Mouse (Mus musculus): Measurements from ENCODE around the gene 1190005I06Rik. TPM values are rescaled to one million over a fixed set of nuclear protein-coding genes. Genes with fewer than 3 reads are reported as not detected.
"Not testable (repeated sequence)": the region's sequence is repeated elsewhere in the genome, so short reads cannot be mapped to it uniquely, and the experiment has no call there.

Gene 1190005I06Rik
- total RNA-seq (2021) = 1 to 10 TPM; 2.3 to 3.4 TPM

DNA sequence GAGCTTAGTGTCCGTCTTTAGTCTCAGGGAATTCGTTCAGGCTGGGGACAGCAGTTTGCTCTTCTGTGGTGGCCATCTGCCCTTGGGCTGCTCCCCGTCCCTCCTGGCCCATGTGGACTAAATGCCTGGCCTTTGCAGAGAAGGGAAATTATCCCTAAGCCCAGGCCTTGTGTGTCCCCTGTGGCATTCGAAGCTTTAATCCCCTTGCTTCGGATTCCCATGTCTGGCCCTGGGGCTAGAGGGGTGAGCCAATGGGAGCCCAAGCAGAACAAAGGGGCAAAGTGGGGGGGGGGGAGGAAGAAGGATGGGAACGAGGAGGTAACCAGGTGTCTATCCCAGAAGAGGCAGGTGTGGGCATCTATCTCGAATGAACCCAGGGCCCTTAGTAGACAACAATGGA lies at the start of gene 1190005I06Rik:
Gene 1190005I06Rik (minus strand): TSS at position 101 of the 400 bp plus-strand sequence.
- no peak for DNase-seq (ENCODE audit: low spot score)
- intact Hi-C loops (cut with DNase I) = no loop called here

DNA sequence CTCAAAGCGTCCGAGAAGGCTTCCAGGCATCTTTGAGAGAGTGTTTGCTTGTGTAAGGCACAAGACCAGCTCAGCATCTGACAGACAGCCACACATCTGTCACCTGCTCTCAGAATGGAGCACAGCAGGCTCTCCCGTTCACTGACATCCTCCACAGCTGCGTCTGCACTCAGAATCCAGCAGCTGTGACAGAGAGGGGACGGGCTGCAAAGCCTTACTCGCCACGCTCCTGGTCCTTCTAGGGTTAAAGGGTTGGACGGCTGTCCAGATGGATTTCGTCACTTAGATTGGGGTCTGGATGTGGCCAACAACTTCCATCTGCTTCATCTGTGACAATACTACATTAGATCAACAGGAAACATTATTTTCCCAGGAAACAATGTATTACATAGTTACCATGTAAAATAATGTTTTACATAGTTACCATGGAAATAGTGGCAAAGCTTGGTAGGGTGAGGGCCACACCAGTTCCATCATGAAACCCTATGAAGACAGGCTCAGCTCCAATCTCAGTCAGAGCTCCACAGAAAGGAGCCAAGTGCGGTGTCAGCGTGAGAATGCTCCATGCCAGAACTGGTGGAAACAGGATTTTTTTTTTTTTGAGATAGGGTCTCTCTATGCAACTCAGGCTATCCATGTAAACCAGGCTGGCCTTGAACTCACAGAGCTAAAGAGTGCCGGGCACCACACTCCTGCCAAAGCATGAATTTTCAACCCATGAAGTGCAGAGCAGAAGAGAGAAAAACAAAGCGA lies 49.1 kb upstream of the 1190005I06Rik start:
- DNase-seq (ENCODE audit: low spot score) = no peak
- intact Hi-C loops (cut with DNase I) = no loop called here

DNA sequence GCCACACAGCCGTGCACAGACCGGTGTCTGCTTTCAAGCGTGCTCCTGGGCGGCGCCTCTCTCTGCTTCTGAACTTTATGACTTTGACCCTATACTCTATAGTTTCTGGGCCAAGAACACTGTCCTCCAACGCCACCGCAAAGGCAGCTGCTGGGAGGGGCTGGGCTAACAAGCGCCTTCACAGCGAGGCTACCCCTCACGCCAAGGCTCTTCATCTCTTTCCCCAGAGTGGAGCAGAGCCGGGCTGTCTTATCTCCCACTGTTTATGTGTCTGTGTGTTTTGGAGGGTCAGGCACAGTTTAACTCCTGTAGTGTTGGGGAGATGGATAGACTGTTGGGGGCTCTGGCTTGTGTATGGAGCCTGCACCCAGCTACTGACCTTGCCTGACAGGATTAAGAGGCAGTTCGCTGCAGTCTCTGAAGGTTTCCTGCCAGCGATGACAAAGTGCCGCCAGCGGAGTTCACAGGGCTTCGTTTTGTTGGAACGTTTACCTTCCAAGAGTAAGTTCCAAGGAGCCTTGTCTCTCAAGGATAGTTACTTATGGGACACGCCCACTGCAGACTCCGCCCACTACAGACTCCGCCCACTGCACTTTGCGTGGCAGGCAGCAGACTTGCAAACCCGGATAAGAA lies 46.5 kb upstream of the 1190005I06Rik start:
- no peak for DNase-seq (ENCODE audit: low spot score)
- intact Hi-C loops (cut with DNase I) = no loop called here

DNA sequence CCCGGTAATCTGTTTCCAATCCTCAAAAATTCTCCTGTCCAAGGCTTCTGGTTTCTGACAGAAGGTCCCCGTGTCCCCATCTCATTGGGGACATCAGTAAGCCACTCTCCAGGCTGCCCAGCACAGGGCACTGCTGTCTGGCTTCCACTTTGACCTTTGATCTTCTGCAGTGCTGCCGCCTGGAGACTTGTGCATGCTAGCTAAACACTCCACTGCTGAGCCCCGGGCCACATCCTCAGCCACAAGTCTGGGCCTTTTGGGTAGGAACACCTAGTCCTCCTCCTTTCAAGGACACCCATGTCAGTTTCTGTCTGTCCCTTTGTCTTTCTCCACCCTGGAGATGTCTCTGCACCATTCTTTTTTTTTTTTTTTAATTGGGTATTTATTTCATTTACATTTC lies 45.5 kb upstream of the 1190005I06Rik start:
- DNase-seq (ENCODE audit: low spot score) = no peak
- intact Hi-C loops (cut with DNase I) = no loop called here

DNA sequence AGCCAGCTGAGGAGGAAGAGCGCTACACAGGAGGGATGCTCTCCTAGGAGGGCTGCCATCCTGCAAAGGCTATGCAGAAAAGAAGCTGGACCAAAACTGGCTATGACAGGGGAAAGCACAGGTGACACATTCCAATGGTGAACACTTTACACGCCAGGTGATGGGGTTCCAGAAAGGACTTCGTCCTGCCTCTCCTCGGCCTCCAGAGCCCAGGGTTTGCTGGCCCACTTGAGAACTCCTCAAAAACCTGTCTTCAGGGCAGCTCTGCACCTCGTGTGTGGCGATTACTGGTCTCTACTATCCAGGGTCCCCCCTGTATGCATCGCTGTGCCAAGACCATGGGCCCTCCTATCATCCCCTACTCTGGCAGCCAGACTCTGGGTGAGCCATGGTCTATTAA lies 41.1 kb upstream of the 1190005I06Rik start:
- intact Hi-C loops (cut with DNase I) = no loop called here
- DNase-seq (ENCODE audit: low spot score) = no peak

DNA sequence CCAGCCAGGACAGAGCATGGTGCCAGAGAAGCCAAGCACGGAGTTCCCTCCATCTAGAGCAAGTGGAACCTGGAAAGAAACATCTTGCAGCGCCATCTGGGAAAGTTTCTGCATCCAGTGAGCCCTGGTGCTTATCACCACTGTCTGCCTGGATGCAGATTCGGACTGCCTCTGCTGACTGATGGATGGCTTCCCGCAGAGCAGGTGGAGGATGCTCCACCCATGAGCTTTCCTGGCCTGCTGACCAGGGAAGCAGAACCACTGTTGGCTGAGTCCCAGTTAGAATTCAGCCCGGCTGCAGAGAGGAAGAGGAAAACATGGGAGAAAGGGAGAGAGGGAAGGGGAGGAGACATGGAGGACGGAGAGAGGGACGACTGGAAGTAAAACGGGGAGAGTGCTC lies 40.4 kb upstream of the 1190005I06Rik start:
- peak; percentile 35 for DNase-seq (ENCODE audit: low spot score)
- intact Hi-C loops (cut with DNase I) = no loop called here

DNA sequence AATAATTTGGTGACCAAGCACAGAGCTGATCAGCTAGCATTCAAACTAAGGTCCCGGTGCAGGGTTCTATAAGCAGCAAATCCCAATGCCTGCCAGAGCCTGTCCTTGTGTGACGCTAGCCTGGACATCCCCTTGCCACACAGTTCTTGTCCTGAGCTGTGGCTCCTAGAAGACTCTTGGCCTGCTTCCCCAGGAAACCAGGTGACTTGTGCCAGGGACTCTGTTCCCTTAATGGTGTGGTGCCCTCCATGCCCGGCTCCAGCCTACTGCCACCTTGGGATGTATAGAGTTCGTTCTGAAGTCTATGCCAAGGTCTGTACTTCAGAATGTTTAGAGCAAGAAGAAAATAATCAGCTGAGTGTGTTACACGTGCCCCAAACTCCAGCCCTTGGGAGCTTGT lies 39.1 kb upstream of the 1190005I06Rik start:
- no peak for DNase-seq (ENCODE audit: low spot score)
- intact Hi-C loops (cut with DNase I) = no loop called here

DNA sequence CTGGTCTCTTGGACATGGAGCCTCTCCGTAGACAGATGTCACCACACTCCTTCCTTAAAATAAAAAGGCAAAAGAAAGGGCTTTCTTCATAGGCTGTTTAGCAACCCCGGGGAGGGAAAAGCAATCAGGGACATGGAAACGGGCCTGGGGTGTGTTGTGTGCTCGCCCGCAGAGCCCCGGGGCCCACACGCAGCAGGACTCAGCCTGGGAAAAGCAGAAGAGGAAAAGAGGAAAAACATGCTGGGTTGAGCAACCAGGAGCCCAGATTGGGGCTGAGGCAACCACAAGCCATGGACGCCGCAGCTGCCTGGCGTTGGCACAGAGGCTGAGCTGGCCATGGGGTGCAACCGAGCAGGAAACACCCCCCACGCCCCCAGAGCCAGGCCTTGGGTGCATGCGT lies 38.6 kb upstream of the 1190005I06Rik start:
- intact Hi-C loops (cut with DNase I) = no loop called here
- peak; percentile 53 for DNase-seq (ENCODE audit: low spot score)

DNA sequence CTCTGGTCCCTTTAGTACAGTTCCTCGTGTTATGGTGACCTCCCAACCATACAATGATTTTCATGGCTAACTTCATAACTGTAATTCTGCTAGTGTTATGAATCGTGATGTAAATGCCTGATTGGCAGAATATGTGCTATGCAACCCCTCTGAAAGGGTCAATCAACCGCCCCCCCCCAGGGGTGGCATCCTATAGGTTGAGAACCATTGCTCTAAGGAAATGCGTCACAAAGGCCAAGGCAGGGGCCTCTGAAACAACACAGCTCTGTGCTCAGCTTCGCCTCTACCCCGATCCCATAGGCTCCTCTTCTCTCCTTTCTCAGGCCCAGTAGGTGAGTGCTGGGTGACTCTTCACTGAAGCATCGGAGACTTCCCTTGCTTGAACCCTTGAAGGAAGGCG lies 38.2 kb upstream of the 1190005I06Rik start:
- intact Hi-C loops (cut with DNase I) = no loop called here
- DNase-seq (ENCODE audit: low spot score) = no peak

DNA sequence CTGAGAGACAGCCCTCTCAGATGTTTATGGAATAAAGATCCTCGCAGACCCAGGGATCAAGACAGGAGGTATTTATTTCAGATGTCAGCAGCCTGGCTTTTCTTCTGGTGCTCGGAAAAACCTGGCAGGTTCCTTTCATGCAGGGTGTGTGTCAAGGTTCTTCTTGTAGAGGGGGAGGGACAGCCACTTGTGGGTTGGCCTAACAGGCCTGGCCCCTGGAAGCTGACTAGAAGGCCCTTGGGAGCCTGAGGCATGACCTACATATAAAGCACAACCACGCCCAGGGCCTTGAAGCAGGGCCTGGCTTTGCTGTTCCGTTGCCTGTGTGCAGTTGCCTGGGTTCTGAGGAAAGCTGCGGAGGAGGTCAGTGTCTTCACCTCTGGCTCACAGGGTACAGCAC lies 37.7 kb upstream of the 1190005I06Rik start:
- DNase-seq (ENCODE audit: low spot score) = peak; percentile 40
- intact Hi-C loops (cut with DNase I) = no loop called here

DNA sequence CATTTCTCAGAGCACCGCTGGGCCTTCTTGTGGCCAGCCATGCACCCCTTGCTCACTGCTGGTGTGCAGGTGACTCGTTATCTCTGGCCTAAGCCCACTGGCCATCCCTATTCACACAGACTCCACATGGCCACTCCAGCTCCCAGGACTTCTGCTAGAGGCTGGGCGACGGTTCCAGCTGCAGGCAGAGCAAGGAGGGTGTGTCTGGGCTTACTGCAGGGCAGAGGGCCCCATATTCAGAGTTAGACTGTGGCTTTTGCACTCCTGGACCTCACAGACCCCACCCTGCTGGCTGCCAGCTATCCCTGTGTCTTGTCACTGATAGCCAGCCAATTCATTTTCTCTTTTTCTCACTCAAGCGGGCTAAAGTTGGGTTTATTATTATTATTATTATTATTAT lies 36.6 kb upstream of the 1190005I06Rik start:
- intact Hi-C loops (cut with DNase I) = loop anchor here (5.0 kb wide), 1 partner anchor 408 kb away; no protein-coding TSS in a partner anchor
- DNase-seq (ENCODE audit: low spot score) = no peak

DNA sequence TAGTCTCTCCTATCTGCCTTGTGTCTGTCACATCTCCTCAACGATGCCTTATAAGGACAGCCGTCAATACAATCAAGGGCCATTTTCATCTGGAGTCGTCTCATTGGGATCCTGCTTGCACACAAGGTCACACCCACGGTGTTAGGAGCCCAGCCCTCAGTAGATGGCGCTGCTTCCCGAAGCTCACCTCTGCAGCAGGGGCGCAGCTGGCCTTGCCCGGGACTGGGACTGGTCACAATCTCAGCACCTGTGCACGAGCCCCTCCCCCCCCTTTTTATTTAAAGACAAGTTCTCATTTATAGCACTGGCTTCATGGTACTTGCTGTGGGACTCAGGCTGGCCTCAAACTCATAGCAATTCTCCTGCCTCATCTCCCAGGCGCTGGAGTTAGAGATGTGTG lies 36.2 kb upstream of the 1190005I06Rik start:
- intact Hi-C loops (cut with DNase I) = loop anchor here (5.0 kb wide), 1 partner anchor 409 kb away; no protein-coding TSS in a partner anchor
- peak; percentile 41 for DNase-seq (ENCODE audit: low spot score)

DNA sequence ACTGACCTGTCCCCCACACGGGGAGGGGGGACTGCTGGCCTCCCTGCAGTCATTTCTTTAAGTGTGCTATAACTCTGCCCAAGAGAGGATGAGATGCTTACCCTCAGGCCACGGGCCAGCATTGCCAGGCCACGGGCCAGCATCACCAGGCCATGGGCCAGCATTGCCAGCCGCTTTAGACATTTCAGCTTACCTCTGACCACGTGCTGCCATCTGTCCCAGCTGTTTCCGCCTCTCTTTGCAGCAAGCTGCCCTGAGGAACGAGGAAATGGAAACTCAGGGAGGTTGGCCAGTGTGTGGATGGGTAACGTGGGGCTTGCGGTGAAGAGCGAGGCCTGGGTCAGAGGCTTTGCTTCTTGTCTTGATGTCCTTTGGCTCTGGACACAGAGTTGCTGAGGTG lies 33.7 kb upstream of the 1190005I06Rik start:
- no peak for DNase-seq (ENCODE audit: low spot score)
- intact Hi-C loops (cut with DNase I) = loop anchor here (2.0 to 5.0 kb wide), 2 partner anchors 56 to 411 kb away; partner anchors contain the start of gene Irf8

DNA sequence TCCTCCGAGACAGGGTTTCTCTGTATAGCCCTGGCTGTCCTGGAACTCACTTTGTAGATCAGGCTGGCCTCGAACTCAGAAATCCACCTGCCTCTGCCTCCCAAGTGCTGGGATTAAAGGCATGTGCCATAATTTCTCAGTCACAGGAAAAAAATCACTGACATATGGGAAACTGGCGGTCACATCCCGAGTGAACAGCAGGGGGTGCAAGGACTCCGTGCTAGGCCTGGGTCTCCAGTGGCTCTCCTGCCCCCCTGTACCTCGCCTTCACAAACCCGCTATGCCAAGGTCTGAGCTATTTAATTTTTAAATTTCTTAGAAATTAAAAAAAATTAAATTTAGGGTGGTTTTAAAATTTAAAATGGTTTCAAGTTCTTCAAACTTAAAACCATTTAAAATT lies 33.0 kb upstream of the 1190005I06Rik start:
- DNase-seq (ENCODE audit: low spot score) = not testable (repeated sequence)
- intact Hi-C loops (cut with DNase I) = loop anchor here (1.0 to 5.0 kb wide), 3 partner anchors 56 to 412 kb away; partner anchors contain the start of gene Irf8

DNA sequence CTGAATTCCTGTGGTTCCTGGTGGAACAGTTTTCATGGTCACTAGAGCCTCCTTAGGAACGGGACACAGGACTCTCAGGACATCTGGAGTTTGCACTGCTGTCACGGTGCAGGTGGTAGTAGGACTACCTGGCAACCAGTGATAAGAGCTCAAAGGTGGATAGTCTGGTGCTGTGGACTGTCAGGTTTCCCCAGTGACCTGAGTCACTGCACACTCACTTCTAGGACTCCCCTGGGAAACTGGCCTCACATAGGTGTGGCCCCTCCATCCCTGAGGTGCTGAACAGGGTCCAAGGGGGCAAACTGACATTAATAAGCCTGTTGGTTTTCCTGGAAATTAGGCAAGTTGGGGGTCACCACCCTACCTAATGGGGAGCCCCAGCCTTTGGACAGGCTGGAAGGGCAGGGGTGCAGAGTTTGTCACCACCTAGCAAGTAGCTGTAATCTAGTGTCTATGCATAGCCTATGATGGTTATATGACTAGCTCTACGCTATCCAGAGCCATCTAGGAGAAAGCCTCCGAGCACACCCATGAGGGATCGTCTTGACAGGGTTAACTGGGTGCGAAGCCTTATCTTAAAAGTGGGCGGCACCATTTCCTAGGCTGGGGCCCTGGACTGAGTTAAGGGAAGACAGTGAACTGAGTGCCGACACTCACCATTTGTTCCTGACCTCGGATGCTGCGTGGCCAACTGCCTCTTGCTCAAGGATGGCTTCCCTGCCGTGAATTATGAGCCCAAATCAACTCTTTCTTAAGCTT lies 32.4 kb upstream of the 1190005I06Rik start:
- intact Hi-C loops (cut with DNase I) = loop anchor here (1.0 to 5.0 kb wide), 3 partner anchors 57 to 412 kb away; partner anchors contain the start of gene Irf8
- no peak for DNase-seq (ENCODE audit: low spot score)

DNA sequence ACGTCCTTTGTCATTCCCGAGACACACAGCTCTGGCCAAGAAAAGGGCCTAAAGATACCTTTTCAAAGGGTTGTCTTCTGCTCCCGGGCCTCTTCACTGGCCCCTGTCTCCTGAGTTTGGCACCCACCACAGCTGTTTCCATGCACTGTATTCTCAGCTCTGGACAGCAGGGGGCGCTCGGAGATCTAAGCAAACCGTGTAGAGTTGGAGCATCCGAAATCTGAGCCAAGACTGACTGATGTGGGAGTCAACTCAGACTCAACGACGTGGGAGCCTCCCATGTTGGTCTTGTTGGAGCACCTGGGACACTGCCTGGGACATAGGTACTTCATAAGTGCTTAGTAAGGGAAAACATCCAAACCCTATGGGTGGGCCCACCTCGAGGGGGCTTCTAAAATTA lies 31.0 kb upstream of the 1190005I06Rik start:
- peak; percentile 68 for DNase-seq (ENCODE audit: low spot score)
- intact Hi-C loops (cut with DNase I) = no loop called here

DNA sequence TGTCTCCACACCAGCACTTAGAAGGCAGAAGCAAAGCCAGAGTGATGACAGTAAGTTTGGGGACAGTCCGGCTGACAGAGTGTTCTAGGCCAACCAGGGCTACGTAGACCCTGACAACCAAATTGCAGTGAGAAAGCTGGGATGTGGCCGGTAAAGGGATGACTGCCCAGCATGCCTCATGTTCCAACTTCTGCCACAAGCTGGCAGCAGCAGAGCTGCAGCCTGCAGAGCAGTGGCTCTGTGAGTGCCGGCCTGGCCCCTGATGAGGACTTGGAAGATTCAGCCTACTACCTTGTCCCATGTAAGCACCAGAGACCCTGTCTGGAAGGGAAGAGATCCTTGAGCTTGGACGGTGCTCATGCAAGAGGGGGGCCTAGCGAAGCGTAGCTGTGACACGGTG lies 28.3 kb upstream of the 1190005I06Rik start:
- no peak for DNase-seq (ENCODE audit: low spot score)
- intact Hi-C loops (cut with DNase I) = no loop called here

DNA sequence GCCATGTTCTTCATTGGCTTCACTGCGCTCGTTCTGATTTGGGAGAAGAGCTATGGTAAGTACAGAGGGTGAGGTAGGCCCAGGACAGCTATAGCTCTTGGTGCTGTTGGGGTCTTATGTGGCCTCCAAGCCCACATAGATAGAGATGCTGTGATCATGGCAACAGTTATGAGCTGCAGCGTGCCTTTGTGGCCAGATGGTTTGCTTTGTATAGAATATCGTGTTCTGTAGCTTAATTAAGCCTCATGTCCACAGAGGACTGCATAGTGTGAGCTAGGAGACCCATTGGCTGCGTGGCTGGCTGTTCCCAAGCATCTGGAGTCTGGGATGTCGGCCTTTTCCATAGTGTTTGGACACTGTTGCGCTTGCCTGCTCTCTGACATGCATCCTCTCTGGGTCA lies 25.9 kb upstream of the 1190005I06Rik start:
- DNase-seq (ENCODE audit: low spot score) = no peak
- intact Hi-C loops (cut with DNase I) = no loop called here

DNA sequence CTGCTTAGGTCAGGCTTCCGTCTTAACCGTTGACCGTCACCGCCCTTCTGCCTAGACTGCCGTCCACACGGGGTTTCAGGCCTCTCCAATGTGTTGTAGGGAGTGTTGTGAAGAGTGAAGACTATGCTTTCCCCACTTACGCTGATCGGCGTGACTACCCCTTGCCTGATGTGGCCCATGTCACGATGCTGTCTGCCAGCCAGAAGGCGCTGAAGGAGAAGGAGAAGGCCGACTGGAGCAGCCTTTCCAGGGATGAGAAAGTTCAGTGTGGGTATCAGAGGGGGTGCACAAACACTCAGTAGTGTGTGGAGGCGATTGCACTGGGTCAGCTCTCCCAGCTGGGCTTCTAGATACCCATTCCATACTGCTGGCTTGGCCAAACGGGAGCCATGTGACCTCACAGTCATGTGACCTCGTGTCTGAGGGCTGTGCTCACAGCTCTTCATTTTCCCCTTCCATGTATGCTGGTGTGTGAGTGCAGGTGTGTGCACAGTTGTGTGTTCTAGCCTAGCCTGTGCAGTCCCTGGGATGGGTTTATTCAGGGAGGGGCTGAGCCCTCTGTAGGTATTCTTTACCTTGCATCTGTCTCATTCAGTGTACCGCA lies 25.3 kb upstream of the 1190005I06Rik start:
- intact Hi-C loops (cut with DNase I) = no loop called here

DNA sequence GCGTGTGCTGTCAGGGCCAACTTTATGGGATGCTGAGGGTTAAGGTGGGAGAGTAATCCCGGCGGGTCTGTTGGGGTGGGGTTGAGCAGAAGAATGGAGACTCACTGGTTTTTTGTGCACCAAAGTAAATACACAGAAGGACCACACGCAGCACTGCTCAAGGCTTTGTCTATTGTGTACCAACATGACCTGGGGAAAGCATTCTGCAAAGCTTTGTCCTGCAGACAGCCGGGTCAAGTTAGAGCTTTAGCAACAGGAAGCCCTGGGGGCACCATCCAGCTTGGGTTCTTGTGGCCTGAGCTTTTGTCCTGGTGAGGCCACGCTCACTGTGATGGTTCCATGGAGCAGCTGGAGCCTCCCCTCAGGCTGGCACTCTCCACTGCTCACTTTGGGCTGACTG lies 24.3 kb upstream of the 1190005I06Rik start:
- intact Hi-C loops (cut with DNase I) = no loop called here
- no peak for DNase-seq (ENCODE audit: low spot score)

More for the DNA sequence above, 25.3 kb upstream of the 1190005I06Rik start:
- no peak for DNase-seq (ENCODE audit: low spot score)

All from heart, postnatal 25 days (tissue).